Mouse (Mus musculus) MEL (cell line): ENCODE measurements around the gene Pkmyt1.
A peak's percentile ranks its signal among the peaks of the same experiment; 100 is the strongest.

ENCODE experiments used
- BHLHE40 ChIP-seq: IDR thresholded peaks from 2 replicates; pipeline ENCODE4 v1.6.1; 2012; ENCODE audit warnings: low read depth, mild to moderate bottlenecking, inconsistent platforms, low read length, improper control_type of control experiment, borderline replicate concordance
- CTCF ChIP-seq, 3 experiments: IDR thresholded peaks in 2 of 3; conservative IDR thresholded peaks in 1 of 3; 2 replicates each; pipeline ENCODE4 v1.5.1; 2011 to 2012; ENCODE audit warnings: low read length in 3 of 3, low read depth in 2 of 3, mild to moderate bottlenecking in 2 of 3, improper control_type of control experiment in 1 of 3, inconsistent platforms in 1 of 3, mixed read lengths in 1 of 3, moderate library complexity in 1 of 3; ENCODE audit not compliant: control insufficient read depth in 1 of 3, insufficient read depth in 1 of 3, poor library complexity in 1 of 3, severe bottlenecking in 1 of 3
- ETS1 ChIP-seq: IDR thresholded peaks from 2 replicates; pipeline ENCODE4 v1.6.1; 2012; ENCODE audit warnings: low read depth, mild to moderate bottlenecking, inconsistent platforms, low read length, improper control_type of control experiment, moderate library complexity
- MEF2A ChIP-seq: IDR thresholded peaks from 2 replicates; pipeline ENCODE4 v1.6.1; 2014; ENCODE audit warnings: low read depth, mild to moderate bottlenecking, inconsistent platforms, low read length, improper control_type of control experiment; ENCODE audit not compliant: poor library complexity, insufficient replicate concordance, severe bottlenecking; ENCODE audit errors: extremely low read depth
- MYB ChIP-seq: IDR thresholded peaks from 2 replicates; pipeline ENCODE4 v1.6.1; 2011; ENCODE audit warnings: mild to moderate bottlenecking, low read depth, low read length, improper control_type of control experiment
- POLR2A ChIP-seq, 2 experiments: IDR thresholded peaks; 2 replicates each; pipeline ENCODE4 v1.6.1; 2011 to 2012; ENCODE audit warnings: low read length in 2 of 2, mild to moderate bottlenecking in 2 of 2, control low read depth in 1 of 2, improper control_type of control experiment in 1 of 2, low read depth in 1 of 2, moderate library complexity in 1 of 2; ENCODE audit not compliant: control insufficient read depth in 1 of 2, insufficient read depth in 1 of 2, poor library complexity in 1 of 2
- USF1 ChIP-seq: IDR thresholded peaks from 2 replicates; pipeline ENCODE4 v1.6.1; 2014; ENCODE audit warnings: low read depth, mild to moderate bottlenecking, inconsistent platforms, low read length, improper control_type of control experiment, moderate library complexity
- ZMIZ1 ChIP-seq: IDR thresholded peaks from 2 replicates; pipeline ENCODE4 v1.6.1; 2012; ENCODE audit warnings: low read depth, mild to moderate bottlenecking, inconsistent platforms, low read length, improper control_type of control experiment, moderate library complexity

DNA sequence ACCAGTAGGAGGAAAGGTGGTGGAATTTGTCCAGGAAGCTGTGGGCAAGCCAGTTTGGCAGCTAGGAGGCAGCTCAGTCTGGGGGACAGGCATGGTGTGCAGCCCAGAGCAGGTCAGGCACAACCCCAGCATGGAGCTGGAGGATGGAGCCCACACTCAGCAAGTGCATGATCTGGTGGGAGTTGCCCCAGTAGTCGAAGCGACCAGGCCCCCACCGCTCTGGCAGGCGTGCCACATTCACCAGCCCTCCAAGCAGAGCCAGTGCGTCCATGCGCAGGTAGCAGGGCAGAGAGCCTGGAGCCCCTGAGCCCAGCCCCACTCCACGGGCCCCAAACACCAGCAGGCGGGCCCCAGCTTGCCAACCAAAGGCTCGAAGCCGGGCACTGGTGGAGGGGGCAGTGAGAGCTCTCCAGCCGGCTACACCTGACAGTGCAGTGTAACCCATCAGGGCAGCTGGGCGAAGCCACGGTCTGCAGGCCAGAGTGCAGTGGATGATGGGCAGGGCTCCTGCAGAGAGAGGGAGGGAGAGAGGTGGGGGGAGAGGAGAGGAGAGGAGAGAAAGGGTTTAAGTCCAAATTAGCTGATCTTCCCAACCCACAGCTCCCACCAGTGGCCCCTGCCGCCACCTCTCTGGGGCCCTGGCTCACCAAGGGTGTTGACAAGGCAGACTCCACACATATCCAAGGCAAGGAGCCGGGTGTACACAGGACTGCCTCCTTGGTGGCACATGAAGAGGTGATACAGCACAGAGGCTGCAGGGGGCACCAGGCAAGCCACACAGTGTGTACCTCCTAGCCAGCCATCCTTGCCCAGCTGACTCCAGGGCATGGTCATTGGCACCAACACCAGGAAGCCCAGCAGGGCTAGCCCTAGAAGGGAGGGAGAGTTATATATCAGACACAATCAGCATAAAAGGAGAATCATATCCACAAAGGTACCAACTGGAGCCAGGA is 11.6 kb downstream of the Pkmyt1 start:
- no peak for TF ChIP-seq ETS1
- TF ChIP-seq MEF2A = no peak
- no peak for TF ChIP-seq USF1
- TF ChIP-seq ZMIZ1 = no peak
- TF ChIP-seq CTCF (IDR thresholded peaks at IDR 0.05 in 2 of 3, conservative IDR thresholded peaks at IDR 0.05 in 1 of 3; ENCODE audit: control insufficient read depth in 1 of 3, insufficient read depth in 1 of 3, low read depth in 2 of 3, low read length in 3 of 3, poor library complexity in 1 of 3, severe bottlenecking in 1 of 3) = peak; percentile 20 to 23 (median 22); a peak in 3 of 6 replicates
- TF ChIP-seq MYB = no peak
- no peak for TF ChIP-seq POLR2A (IDR thresholded peaks at IDR 0.05; ENCODE audit: control insufficient read depth in 1 of 2, insufficient read depth in 1 of 2, low read depth in 1 of 2, low read length in 2 of 2, poor library complexity in 1 of 2)
- TF ChIP-seq BHLHE40 = no peak
